9 mouse cellular contexts compared by ENCODE assay signal in genomic region chr10:115316313-115316712, GRCm38 (mm10). TPM values are rescaled to one million over a fixed set of nuclear protein-coding genes. Genes with fewer than 3 reads are reported as not detected.
DNase-seq lines count a peak whose midpoint lies in the region; ATAC-seq lines count a peak whose summit lies in the region.
"Had no signal": no experiment of that assay in that cellular context is flagged by ENCODE, and none has a peak within 500 bp of the region (broad histone marks: within the 10 kb centered on the region; RNA-seq: fewer than 3 reads in every experiment).

No protein-coding gene starts in this region.

- peak overlapping the region; percentile 46 for H3K4me2 ChIP-seq in kidney, embryonic 14.5 days (replicated peaks; ENCODE audit: low read depth, low read length)
- peak overlapping the region; percentile 61 for H3K4me2 ChIP-seq in midbrain, embryonic 14.5 days (ENCODE audit: low read length)

- WGBS in kidney, embryonic 14.5 days, result 71% methylated on average over 11 of the region's 11 CpGs
- 64% methylated on average over 11 of the region's 11 CpGs for WGBS in hindbrain, embryonic 10.5 days
- 57% methylated on average over 11 of the region's 11 CpGs for WGBS in midbrain, embryonic 14.5 days

- H3K27me3 ChIP-seq in kidney, embryonic 14.5 days (ENCODE audit: control insufficient read depth, insufficient read depth, low read length), result no peaks in the 10 kb centered on the region
- no peaks in the 10 kb centered on the region for H3K27me3 ChIP-seq in hindbrain, embryonic 10.5 days (ENCODE audit: insufficient read depth, poor library complexity, severe bottlenecking)
- H3K27me3 ChIP-seq in midbrain, embryonic 14.5 days (ENCODE audit: control insufficient read depth, insufficient read depth, low read length), result no peaks in the 10 kb centered on the region

- H3K36me3 ChIP-seq in kidney, embryonic 14.5 days (ENCODE audit: control insufficient read depth, insufficient read depth, low read length), result no peaks in the 10 kb centered on the region
- H3K36me3 ChIP-seq in hindbrain, embryonic 10.5 days, result 0 out of 2 replicates have a peak, but pooled peaks cover 3% of the 10 kb centered on the region
- H3K36me3 ChIP-seq in midbrain, embryonic 14.5 days (ENCODE audit: control insufficient read depth, insufficient read depth, low read length), result no peaks in the 10 kb centered on the region

- H3K4me1 ChIP-seq in kidney, embryonic 14.5 days (ENCODE audit: control insufficient read depth, insufficient read depth, low read length), result peaks cover 14% of the 10 kb centered on the region
- peaks cover 34% of the 10 kb centered on the region for H3K4me1 ChIP-seq in hindbrain, embryonic 10.5 days (replicated peaks)
- H3K4me1 ChIP-seq in midbrain, embryonic 14.5 days (ENCODE audit: control insufficient read depth, insufficient read depth, low read length), result peaks cover 25% of the 10 kb centered on the region

- H3K9ac ChIP-seq in kidney, embryonic 14.5 days (ENCODE audit: low read depth, low read length), result peak overlapping the region; percentile 85; the same call in 1 of the 2 replicates
- H3K9ac ChIP-seq in midbrain, embryonic 14.5 days (replicated peaks; ENCODE audit: low read length), result peak overlapping the region; percentile 93

- DNase-seq in kidney, postnatal 14 days, result no peak
- DNase-seq in ZHBTc4 (ENCODE audit: low read depth, low spot score), result peak; percentile 28
- no peak for DNase-seq in hindbrain, embryonic 10.5 days (ENCODE audit: low spot score)
- DNase-seq in midbrain, embryonic 14.5 days, result peak; percentile 55
- DNase-seq in adrenal gland, postnatal 25 days, result no peak
- no peak for DNase-seq in frontal cortex, postnatal 25 days (ENCODE audit: low spot score in 2 of 2)
- DNase-seq: adrenal gland, postnatal 14 days had no signal

- peak overlapping the region; percentile 90; the same call in 1 of the 2 replicates for H3K27ac ChIP-seq in kidney, embryonic 14.5 days (ENCODE audit: low read depth, low read length)
- H3K27ac ChIP-seq in hindbrain, embryonic 10.5 days, result peak overlapping the region; percentile 94
- peak overlapping the region; percentile 97 for H3K27ac ChIP-seq in midbrain, embryonic 14.5 days (replicated peaks; ENCODE audit: low read depth, low read length)

- H3K9me3 ChIP-seq in kidney, embryonic 14.5 days (ENCODE audit: control insufficient read depth, low read length), result no peaks in the 10 kb centered on the region
- no peaks in the 10 kb centered on the region for H3K9me3 ChIP-seq in hindbrain, embryonic 10.5 days
- no peaks in the 10 kb centered on the region for H3K9me3 ChIP-seq in midbrain, embryonic 14.5 days (ENCODE audit: control insufficient read depth, low read length)

- ATAC-seq in kidney, embryonic 14.5 days (ENCODE audit: low FRiP score, low TSS enrichment), result no peak
- no peak for ATAC-seq in midbrain, embryonic 14.5 days (ENCODE audit: low FRiP score, low TSS enrichment)
- ATAC-seq in inflammation-experienced regulatory T-cells, adult 6 months, result no peak

- H3K4me3 ChIP-seq in kidney, embryonic 14.5 days (ENCODE audit: low read length), result peak overlapping the region; percentile 83
- peak overlapping the region; percentile 93 for H3K4me3 ChIP-seq in hindbrain, embryonic 10.5 days
- H3K4me3 ChIP-seq in midbrain, embryonic 14.5 days (replicated peaks; ENCODE audit: low read depth, low read length), result peak overlapping the region; percentile 73

RNA-seq across cellular contexts. Expression of gene Rab21, which starts 0.9 kb away (rescaled TPM):
- polyA plus RNA-seq in kidney, embryonic 14.5 days (2014; fragmentation: Nextera tagmentation; extraction: Ambion mirVana), result 9.4 and 10.9 TPM in 2 replicates
- 3.4 and 3.8 TPM in 2 replicates for polyA plus RNA-seq in hindbrain, embryonic 10.5 days (2016; fragmentation: Nextera tagmentation; extraction: Ambion mirVana)
- polyA plus RNA-seq in midbrain, embryonic 14.5 days (2014; fragmentation: Nextera tagmentation; extraction: Ambion mirVana), result 12.8 and 14.0 TPM in 2 replicates
- 55.3 and 65.2 TPM in 2 replicates for total RNA-seq in adrenal gland, postnatal 25 days (2021)
- 10 to 100 TPM; 19.2 to 22.6 (median 21.0) TPM for polyA plus RNA-seq in inflammation-experienced regulatory T-cells, adult 6 months (2017; shearing (Covaris generic))

RNA-seq across cellular contexts. Expression of gene Tmem19, which starts 46.0 kb away (rescaled TPM):
- 18.8 and 35.5 TPM in 2 replicates for polyA plus RNA-seq in kidney, embryonic 14.5 days (2014; fragmentation: Nextera tagmentation; extraction: Ambion mirVana)
- polyA plus RNA-seq in hindbrain, embryonic 10.5 days (2016; fragmentation: Nextera tagmentation; extraction: Ambion mirVana), result 33.9 and 35.8 TPM in 2 replicates
- 32.5 and 43.3 TPM in 2 replicates for polyA plus RNA-seq in midbrain, embryonic 14.5 days (2014; fragmentation: Nextera tagmentation; extraction: Ambion mirVana)
- 36.4 and 36.5 TPM in 2 replicates for total RNA-seq in adrenal gland, postnatal 25 days (2021)
- 10 to 100 TPM; 35.8 to 43.5 (median 39.4) TPM for polyA plus RNA-seq in inflammation-experienced regulatory T-cells, adult 6 months (2017; shearing (Covaris generic))

Comparison
In these comparisons a context has a peak if more than half of its experiments do, and no peak if none do; other contexts are left out.
1. DNase-seq: peak in ZHBTc4 (single experiment) and midbrain, embryonic 14.5 days (single experiment); none in kidney, postnatal 14 days (single experiment), hindbrain, embryonic 10.5 days (single experiment), adrenal gland, postnatal 25 days (single experiment) and frontal cortex, postnatal 25 days (0 of 2).
2. Peak in every context shown above with its lines, with median percentiles within 50 percentile points of each other: H3K27ac ChIP-seq and H3K4me3 ChIP-seq.